ENCODE assay signal across 26 mouse cellular contexts in genomic region chr17:24137226-24137880, GRCm38 (mm10). TPM values are rescaled to one million over a fixed set of nuclear protein-coding genes. Genes with fewer than 3 reads are reported as not detected.
DNase-seq lines count a peak whose midpoint lies in the region; ATAC-seq and TF ChIP-seq lines count a peak whose summit lies in the region.
"Had no signal": no experiment of that assay in that cellular context is flagged by ENCODE, and none has a peak within 500 bp of the region (broad histone marks: within the 10 kb centered on the region; RNA-seq: fewer than 3 reads in every experiment).

No protein-coding gene starts in this region.

- no peaks in the 10 kb centered on the region for H3K36me3 ChIP-seq in limb, embryonic 15.5 days
- peaks cover 7% of the 10 kb centered on the region; the same call in 1 of the 2 replicates for H3K36me3 ChIP-seq in limb, embryonic 10.5 days
- H3K36me3 ChIP-seq: embryonic facial prominence, embryonic 13.5 days; forebrain, embryonic 12.5 days; hindbrain, embryonic 10.5 days; intestine, embryonic 15.5 days; midbrain, embryonic 10.5 days had no signal

- H3K27ac ChIP-seq in gastrocnemius, adult 2 months, result peak overlapping the region; percentile 40; the same call in 1 of the 2 replicates
- peak overlapping the region; percentile 7; the same call in 1 of the 2 replicates for H3K27ac ChIP-seq in limb, embryonic 15.5 days
- H3K27ac ChIP-seq in limb, embryonic 10.5 days, result no peak overlapping the region
- H3K27ac ChIP-seq: embryonic facial prominence, embryonic 13.5 days; forebrain, embryonic 12.5 days; hindbrain, embryonic 10.5 days; intestine, embryonic 15.5 days; layer of hippocampus, adult 2 months; liver, embryonic 15.5 days; midbrain, embryonic 10.5 days had no signal

- no peak overlapping the region for H3K9ac ChIP-seq in limb, embryonic 15.5 days
- H3K9ac ChIP-seq: embryonic facial prominence, embryonic 13.5 days; forebrain, embryonic 12.5 days; intestine, embryonic 15.5 days; liver, embryonic 15.5 days had no signal

- no peak for TF ChIP-seq CTCF in gastrocnemius, adult 2 months (IDR thresholded peaks at IDR 0.05)

- ATAC-seq in limb, embryonic 15.5 days (ENCODE audit: insufficient number of reproducible peaks, low FRiP score, low TSS enrichment, low read depth), result no peak
- ATAC-seq: hindbrain, embryonic 16.5 days; intestine, embryonic 15.5 days; lung, postnatal 0 days; midbrain, embryonic 16.5 days; Patski had no signal

- no peaks in the 10 kb centered on the region for H3K9me3 ChIP-seq in limb, embryonic 15.5 days
- H3K9me3 ChIP-seq in limb, embryonic 10.5 days (replicated peaks), result no peaks in the 10 kb centered on the region
- H3K9me3 ChIP-seq: embryonic facial prominence, embryonic 13.5 days; forebrain, embryonic 12.5 days; hindbrain, embryonic 10.5 days; intestine, embryonic 15.5 days; liver, embryonic 15.5 days; midbrain, embryonic 10.5 days had no signal

- no peak overlapping the region for H3K4me2 ChIP-seq in limb, embryonic 15.5 days
- H3K4me2 ChIP-seq: embryonic facial prominence, embryonic 13.5 days; forebrain, embryonic 12.5 days; heart, embryonic 11.5 days; intestine, embryonic 15.5 days; liver, embryonic 15.5 days had no signal

- peaks cover 24% of the 10 kb centered on the region for H3K4me1 ChIP-seq in limb, embryonic 15.5 days
- H3K4me1 ChIP-seq in limb, embryonic 10.5 days, result peaks cover 20% of the 10 kb centered on the region

- no peak for DNase-seq in gastrocnemius, adult 2 months
- no peak for DNase-seq in gastrocnemius, postnatal 4 days (ENCODE audit: low spot score in 2 of 2)
- no peak for DNase-seq in limb, embryonic 10.5 days (ENCODE audit: low spot score)
- peak; percentile 47 to 67 for DNase-seq in thymus, adult 18-20 months
- peak; percentile 47 to 68 for DNase-seq in thymus, postnatal 36 days
- DNase-seq in urinary bladder, postnatal 10 days (ENCODE audit: low spot score), result no peak
- DNase-seq in lung, postnatal 14 days, result no peak
- DNase-seq: adrenal gland, adult 2 months; cerebellum, adult 11-12 months; cerebellum, postnatal 25 days; kidney, adult 9 months; kidney, postnatal 25 days had no signal

- no peaks in the 10 kb centered on the region for H3K27me3 ChIP-seq in limb, embryonic 15.5 days
- no peaks in the 10 kb centered on the region for H3K27me3 ChIP-seq in limb, embryonic 10.5 days (ENCODE audit: low read depth, poor library complexity, severe bottlenecking)
- H3K27me3 ChIP-seq: embryonic facial prominence, embryonic 13.5 days; forebrain, embryonic 12.5 days; intestine, embryonic 15.5 days; liver, embryonic 15.5 days; Patski had no signal

- no peak overlapping the region for H3K4me3 ChIP-seq in gastrocnemius, adult 2 months
- no peak overlapping the region for H3K4me3 ChIP-seq in limb, embryonic 15.5 days
- no peak overlapping the region for H3K4me3 ChIP-seq in limb, embryonic 10.5 days
- H3K4me3 ChIP-seq: embryonic facial prominence, embryonic 13.5 days; erythroblast, embryonic 14.5 days; forebrain, embryonic 12.5 days; hindbrain, embryonic 10.5 days; intestine, embryonic 15.5 days; layer of hippocampus, adult 2 months; liver, embryonic 15.5 days; midbrain, embryonic 10.5 days had no signal

- 62% methylated on average over 2 of the region's 2 CpGs for WGBS in limb, embryonic 15.5 days
- WGBS in limb, embryonic 10.5 days, result 79% methylated on average over 2 of the region's 2 CpGs

- intact Hi-C loops in gastrocnemius, adult 2 months (cut with DNase I), result no loop called here

RNA-seq across cellular contexts. Expression of gene Pdpk1, which starts 13.4 kb away (rescaled TPM):
- 10 to 100 TPM; 35.1 to 39.7 TPM for total RNA-seq in gastrocnemius, adult 2 months (2021)
- 10 to 100 TPM; 52.6 to 60.6 TPM for total RNA-seq in gastrocnemius, postnatal 4 days (2021)
- 38.6 and 50.0 TPM in 2 replicates for polyA plus RNA-seq in limb, embryonic 15.5 days (2015; fragmentation: Nextera tagmentation; extraction: Ambion mirVana)
- polyA plus RNA-seq in limb, embryonic 10.5 days (2016; fragmentation: Nextera tagmentation; extraction: Ambion mirVana), result 29.7 and 32.1 TPM in 2 replicates

RNA-seq across cellular contexts. Expression of gene Amdhd2, which starts 26.2 kb away (rescaled TPM):
- total RNA-seq in gastrocnemius, adult 2 months (2021), result 1 to 10 TPM; 8.4 to 8.8 TPM
- 10 to 100 TPM; 20.2 to 24.7 TPM for total RNA-seq in gastrocnemius, postnatal 4 days (2021)
- 30.0 and 30.7 TPM in 2 replicates for polyA plus RNA-seq in limb, embryonic 15.5 days (2015; fragmentation: Nextera tagmentation; extraction: Ambion mirVana)
- polyA plus RNA-seq in limb, embryonic 10.5 days (2016; fragmentation: Nextera tagmentation; extraction: Ambion mirVana), result 49.1 and 49.5 TPM in 2 replicates

RNA-seq across cellular contexts. Expression of gene Atp6v0c, which starts 32.1 kb away (rescaled TPM):
- total RNA-seq in gastrocnemius, adult 2 months (2021), result 100 to 1,000 TPM; 147 to 152 TPM
- 100 to 1,000 TPM; 193 to 194 TPM for total RNA-seq in gastrocnemius, postnatal 4 days (2021)
- 488 and 521 TPM in 2 replicates for polyA plus RNA-seq in limb, embryonic 15.5 days (2015; fragmentation: Nextera tagmentation; extraction: Ambion mirVana)
- 414 and 422 TPM in 2 replicates for polyA plus RNA-seq in limb, embryonic 10.5 days (2016; fragmentation: Nextera tagmentation; extraction: Ambion mirVana)

Comparison
In these comparisons a context has a peak if more than half of its experiments do, and no peak if none do; other contexts are left out.
1. DNase-seq: peak in thymus, adult 18-20 months (2 of 2) and thymus, postnatal 36 days (2 of 2); none in gastrocnemius, adult 2 months (single experiment), gastrocnemius, postnatal 4 days (0 of 2), limb, embryonic 10.5 days (single experiment), urinary bladder, postnatal 10 days (single experiment) and lung, postnatal 14 days (single experiment).